10 mouse cellular contexts compared by ENCODE assay signal in the genomic region with DNA sequence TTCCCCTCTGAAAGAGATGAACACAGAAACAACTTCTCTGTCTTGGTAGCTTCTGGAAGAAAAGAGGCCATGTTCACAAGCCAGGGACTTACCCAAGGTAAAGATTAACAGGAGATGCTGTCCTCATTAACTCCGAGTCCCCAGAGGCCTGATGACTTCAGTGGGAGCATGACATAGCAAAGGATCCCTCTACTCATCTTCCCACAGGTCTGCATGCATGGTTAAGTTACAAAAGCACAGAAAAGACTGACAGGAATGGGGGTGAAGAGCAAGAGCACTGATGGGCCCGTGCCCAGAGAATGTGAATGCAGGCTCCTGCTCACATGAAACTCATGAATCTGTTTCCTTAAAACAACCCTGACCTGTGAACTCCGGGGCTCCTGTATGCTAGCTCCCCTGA.
"Had no signal": no experiment of that assay in that cellular context is flagged by ENCODE, and none has a peak within 500 bp of the region (broad histone marks: within the 10 kb centered on the region; RNA-seq: fewer than 3 reads in every experiment).

No protein-coding gene starts in this region.

- H3K4me2 ChIP-seq: limb, embryonic 12.5 days; liver, embryonic 13.5 days; lung, embryonic 15.5 days; midbrain, embryonic 12.5 days; neural tube, embryonic 13.5 days had no signal

- DNase-seq: liver; liver, embryonic 13.5 days; liver, postnatal 0 days; retina, postnatal 1 day; thymus, postnatal 4 days had no signal

- H3K9ac ChIP-seq: limb, embryonic 12.5 days; liver, embryonic 13.5 days; liver, postnatal 0 days; lung, embryonic 15.5 days; midbrain, embryonic 12.5 days; neural tube, embryonic 13.5 days had no signal

- ATAC-seq: liver, postnatal 0 days; midbrain, embryonic 16.5 days had no signal

- H3K36me3 ChIP-seq: limb, embryonic 12.5 days; liver, embryonic 13.5 days; lung, embryonic 15.5 days; midbrain, embryonic 12.5 days; neural tube, embryonic 13.5 days had no signal

- H3K27ac ChIP-seq: limb, embryonic 12.5 days; liver, embryonic 13.5 days; lung, embryonic 15.5 days; midbrain, embryonic 12.5 days; neural tube, embryonic 13.5 days had no signal

- H3K4me3 ChIP-seq: limb, embryonic 12.5 days; liver, embryonic 13.5 days; lung, embryonic 15.5 days; midbrain, embryonic 12.5 days; neural tube, embryonic 13.5 days had no signal

- H3K9me3 ChIP-seq: limb, embryonic 12.5 days; liver, embryonic 13.5 days; lung, embryonic 15.5 days; midbrain, embryonic 12.5 days; neural tube, embryonic 13.5 days had no signal

- H3K4me1 ChIP-seq: limb, embryonic 12.5 days; liver, embryonic 13.5 days; lung, embryonic 15.5 days; midbrain, embryonic 12.5 days had no signal
